Mouse (Mus musculus) heart, adult 2 months (tissue): Measurements from ENCODE around the gene Doc2g. TPM values are rescaled to one million over a fixed set of nuclear protein-coding genes. Genes with fewer than 3 reads are reported as not detected.

Experiments
- DNase-seq, 2 experiments: peaks; one replicate each; pipeline ENCODE4 v3.0.0; 2021
- H3K27ac ChIP-seq: fragments of 200-600 bp; 2 replicates; pipeline ENCODE4 v1.8.1; 2022
- H3K27me3 ChIP-seq: fragments of 200-500 bp; 2 replicates; pipeline ENCODE4 v1.6.1; 2012; ENCODE audit warnings: mild to moderate bottlenecking, low read length, inconsistent platforms, mixed read lengths; ENCODE audit not compliant: control insufficient read depth, insufficient read depth
- H3K36me3 ChIP-seq: fragments of 200-500 bp; 2 replicates; pipeline ENCODE4 v1.6.1; 2012; ENCODE audit warnings: low read length, inconsistent platforms; ENCODE audit not compliant: control insufficient read depth, insufficient read depth
- H3K4me1 ChIP-seq: fragments of 200-500 bp; 2 replicates; pipeline ENCODE4 v1.6.1; 2011; ENCODE audit warnings: low read length; ENCODE audit not compliant: control insufficient read depth, insufficient read depth
- H3K4me3 ChIP-seq: fragments of 200-600 bp; 2 replicates; pipeline ENCODE4 v1.8.1; 2022
- H3K79me2 ChIP-seq: fragments of 200-500 bp; replicated peaks from 2 replicates; pipeline ENCODE4 v1.6.1; 2012; ENCODE audit warnings: mild to moderate bottlenecking, inconsistent platforms, low read length, moderate library complexity, mixed read lengths; ENCODE audit not compliant: control insufficient read depth, insufficient read depth
- H3K9ac ChIP-seq: fragments of 200-500 bp; 2 replicates; pipeline ENCODE4 v1.6.1; 2012; ENCODE audit warnings: low read depth, mild to moderate bottlenecking, control low read depth, inconsistent platforms, low read length, mixed read lengths
- CTCF ChIP-seq: fragments of 200-600 bp; IDR thresholded peaks from 2 replicates; pipeline ENCODE4 v1.8.1; 2022; ENCODE audit warnings: antibody characterized with exemption, mild to moderate bottlenecking, moderate library complexity
- EP300 ChIP-seq: fragments of 200-500 bp; IDR thresholded peaks from 2 replicates; pipeline ENCODE4 v1.6.1; 2011; ENCODE audit warnings: low read depth, low read length, control low read depth; ENCODE audit not compliant: insufficient read depth
- POLR2A ChIP-seq: fragments of 200-500 bp; IDR thresholded peaks from 2 replicates; pipeline ENCODE4 v1.6.1; 2011; ENCODE audit warnings: mild to moderate bottlenecking, low read depth, low read length, control low read depth; ENCODE audit not compliant: insufficient read depth
- WGBS: fragments of 180-500 bp; shearing (Covaris S2); methylation state at CpG from one replicate; pipeline ENCODE4 v1.1.7; 2018; 5-methylcytosine and 5-hydroxymethylcytosine counted together
- intact Hi-C: fragments of 180-260 bp; cut with DNase I; formaldehyde crosslinking; loops from one replicate; pipeline ENCODE4 v1.15.1; 2025
- polyA plus RNA-seq: library from polyadenylated mRNA; depleted of rRNA; stranded (reverse); fragments of >200 nt; gene quantifications from 2 replicates; pipeline ENCODE4 v1.2.3, GENCODE M21; 2012; rRNA removed
- total RNA-seq, 2 experiments: library from RNA; stranded (reverse); gene quantifications; 2 replicates each; pipeline ENCODE4 v1.2.3; 2021

The Doc2g gene
- total and polyA plus RNA-seq, 3 experiments, result 193 to 597 (median 236) TPM

GRCm38 (mm10) chr19:4054613-4055012 lies 51.5 kb downstream of the Doc2g start:
- no peak overlapping the region for H3K27ac ChIP-seq
- 88% methylated on average over 5 of the region's 5 CpGs for WGBS
- H3K27me3 ChIP-seq, result no peaks in the 10 kb centered on the region
- no peaks in the 10 kb centered on the region for H3K36me3 ChIP-seq
- H3K79me2 ChIP-seq, result no peaks in the 10 kb centered on the region
- TF ChIP-seq POLR2A, result no peak
- TF ChIP-seq EP300, result no peak
- no peak for TF ChIP-seq CTCF
- intact Hi-C loops, result loop anchor here (5.0 kb wide), 1 partner anchor 173 kb away; no protein-coding TSS in a partner anchor
- no peak overlapping the region for H3K4me3 ChIP-seq
- no peak for DNase-seq
- no peaks in the 10 kb centered on the region; the same call in 1 of the 2 replicates for H3K4me1 ChIP-seq
- no peak overlapping the region for H3K9ac ChIP-seq

GRCm38 (mm10) chr19:4055216-4055946 lies 52.3 kb downstream of the Doc2g start:
- Histone ChIP-seq H3K4me3 (no peak overlapping the region), H3K4me1 (no peaks in the 10 kb centered on the region; the same call in 1 of the 2 replicates), H3K36me3 (no peaks in the 10 kb centered on the region), H3K27ac (no peak overlapping the region), H3K27me3 (no peaks in the 10 kb centered on the region), H3K79me2 (no peaks in the 10 kb centered on the region), H3K9ac (no peak overlapping the region)
- no peak for TF ChIP-seq CTCF
- no peak for TF ChIP-seq POLR2A
- no peak for TF ChIP-seq EP300
- intact Hi-C loops, result no loop called here
- DNase-seq, result no peak
- 70% methylated on average over 8 of the region's 8 CpGs for WGBS

- DNase-seq, result no peak
- intact Hi-C loops, result no loop called here
- Histone ChIP-seq H3K27ac (0 out of 2 replicates have a peak overlapping the region, but pooled peaks have one; percentile 15), H3K36me3 (no peaks in the 10 kb centered on the region), H3K9ac (no peak overlapping the region), H3K79me2 (no peaks in the 10 kb centered on the region), H3K27me3 (no peaks in the 10 kb centered on the region), H3K4me3 (no peak overlapping the region), H3K4me1 (no peaks in the 10 kb centered on the region; the same call in 1 of the 2 replicates)
- no peak for TF ChIP-seq EP300
- no peak for TF ChIP-seq CTCF
- TF ChIP-seq POLR2A, result no peak
- 54% methylated on average over 15 of the region's 15 CpGs for WGBS
Measured at GRCm38 (mm10) chr19:4055947-4056693, 53.0 kb downstream of the Doc2g start.

Other genes with a start within 250 kb of the Doc2g start
Only the 30 nearest of the 32 such genes appear.
- gene Chka, start 151.5 kb upstream of the Doc2g start, total RNA-seq, result 10 to 100 TPM; 10.7 to 12.5 TPM
- 9.5 and 14.1 TPM in 2 replicates for gene Chka, start 151.5 kb upstream of the Doc2g start, polyA plus RNA-seq
- gene Tcirg1, start 96.2 kb upstream of the Doc2g start, total RNA-seq, result 10 to 100 TPM in 1 of 2 experiments, 1 to 10 TPM in 1; 7.4 to 12.4 TPM
- gene Tcirg1, start 96.2 kb upstream of the Doc2g start, polyA plus RNA-seq, result 47.7 and 50.5 TPM in 2 replicates
- 100 to 1,000 TPM; 438 to 511 TPM for gene Ndufs8, start 90.5 kb upstream of the Doc2g start, total RNA-seq
- gene Ndufs8, start 90.5 kb upstream of the Doc2g start, polyA plus RNA-seq, result 761 and 809 TPM in 2 replicates
- 1 to 10 TPM; 1.6 to 1.7 TPM for gene Aldh3b1, start 73.5 kb upstream of the Doc2g start, total RNA-seq
- gene Aldh3b1, start 73.5 kb upstream of the Doc2g start, polyA plus RNA-seq, result 3.1 and 4.8 TPM in 2 replicates
- 10 to 100 TPM; 17.5 to 18.3 TPM for gene Unc93b1, start 68.1 kb upstream of the Doc2g start, total RNA-seq
- 38.1 and 45.5 TPM in 2 replicates for gene Unc93b1, start 68.1 kb upstream of the Doc2g start, polyA plus RNA-seq
- under 1 TPM; 0.39 to 0.61 TPM for gene Aldh3b3, start 44.7 kb upstream of the Doc2g start, total RNA-seq
- gene Aldh3b3, start 44.7 kb upstream of the Doc2g start, polyA plus RNA-seq, result 2.8 and 5.4 TPM in 2 replicates
- gene Aldh3b2, start 31.0 kb upstream of the Doc2g start, total RNA-seq, result under 1 TPM; 0.18 to 0.26 TPM
- gene Aldh3b2, start 31.0 kb upstream of the Doc2g start, polyA plus RNA-seq, result 0.91 and 1.6 TPM in 2 replicates
- gene Acy3, start 16.7 kb upstream of the Doc2g start, total RNA-seq, result 10 to 100 TPM; 21.5 to 28.0 TPM
- 68.7 and 89.9 TPM in 2 replicates for gene Acy3, start 16.7 kb upstream of the Doc2g start, polyA plus RNA-seq
- gene Tbx10, start 10.6 kb upstream of the Doc2g start, total RNA-seq, result not detected
- 0.14 TPM in 1 of 2 replicates, not detected in the other for gene Tbx10, start 10.6 kb upstream of the Doc2g start, polyA plus RNA-seq
- 100 to 1,000 TPM; 136 to 149 TPM for gene Nudt8, start 2.7 kb upstream of the Doc2g start, total RNA-seq
- gene Nudt8, start 2.7 kb upstream of the Doc2g start, polyA plus RNA-seq, result 46.4 and 61.9 TPM in 2 replicates
- gene Gm49405, start 2.7 kb upstream of the Doc2g start, total RNA-seq, result 1 to 10 TPM; 1.0 to 1.7 TPM
- 11.0 TPM in 2 replicates for gene Gm49405, start 2.7 kb upstream of the Doc2g start, polyA plus RNA-seq
- gene Ndufv1, start 9.5 kb downstream of the Doc2g start, total RNA-seq, result 1,000 to 10,000 TPM; 1,031 to 1,231 TPM
- 1,078 and 1,145 TPM in 2 replicates for gene Ndufv1, start 9.5 kb downstream of the Doc2g start, polyA plus RNA-seq
- gene Gstp1, start 34.7 kb downstream of the Doc2g start, total RNA-seq, result 100 to 1,000 TPM; 356 to 371 TPM
- gene Gstp1, start 34.7 kb downstream of the Doc2g start, polyA plus RNA-seq, result 480 and 490 TPM in 2 replicates
- 100 to 1,000 TPM; 121 to 137 TPM for gene Gstp2, start 42.7 kb downstream of the Doc2g start, total RNA-seq
- 38.3 and 58.2 TPM in 2 replicates for gene Gstp2, start 42.7 kb downstream of the Doc2g start, polyA plus RNA-seq
- gene Gstp3, start 56.3 kb downstream of the Doc2g start, total RNA-seq, result not detected
- 1.1 TPM in 1 of 2 replicates, not detected in the other for gene Gstp3, start 56.3 kb downstream of the Doc2g start, polyA plus RNA-seq
- not detected for gene Cabp2, start 78.3 kb downstream of the Doc2g start, total RNA-seq
- not detected in 2 replicates for gene Cabp2, start 78.3 kb downstream of the Doc2g start, polyA plus RNA-seq
- 10 to 100 TPM; 39.9 to 43.2 TPM for gene Cdk2ap2, start 93.9 kb downstream of the Doc2g start, total RNA-seq
- gene Cdk2ap2, start 93.9 kb downstream of the Doc2g start, polyA plus RNA-seq, result 81.3 and 85.3 TPM in 2 replicates
- gene Pitpnm1, start 96.7 kb downstream of the Doc2g start, total RNA-seq, result 10 to 100 TPM; 18.1 to 19.9 TPM
- 43.6 and 49.9 TPM in 2 replicates for gene Pitpnm1, start 96.7 kb downstream of the Doc2g start, polyA plus RNA-seq
- 10 to 100 TPM; 55.1 to 60.6 TPM for gene Aip, start 122.5 kb downstream of the Doc2g start, total RNA-seq
- gene Aip, start 122.5 kb downstream of the Doc2g start, polyA plus RNA-seq, result 69.4 and 82.1 TPM in 2 replicates
- under 1 TPM in 1 of 2 experiments, not detected in 1; 0.05 TPM for gene Gpr152, start 136.5 kb downstream of the Doc2g start, total RNA-seq
- gene Gpr152, start 136.5 kb downstream of the Doc2g start, polyA plus RNA-seq, result 0.12 TPM in 2 replicates
- not detected for gene Cabp4, start 140.7 kb downstream of the Doc2g start, total RNA-seq
- gene Cabp4, start 140.7 kb downstream of the Doc2g start, polyA plus RNA-seq, result 0.21 TPM in 1 of 2 replicates, not detected in the other
- gene Coro1b, start 145.3 kb downstream of the Doc2g start, total RNA-seq, result 10 to 100 TPM; 43.9 to 45.1 TPM
- 83.3 and 95.0 TPM in 2 replicates for gene Coro1b, start 145.3 kb downstream of the Doc2g start, polyA plus RNA-seq
- 1 to 10 TPM; 1.1 to 1.7 TPM for gene Ptprcap, start 150.3 kb downstream of the Doc2g start, total RNA-seq
- 2.2 and 6.4 TPM in 2 replicates for gene Ptprcap, start 150.3 kb downstream of the Doc2g start, polyA plus RNA-seq
- 10 to 100 TPM; 14.7 to 18.2 TPM for gene Rps6kb2, start 160.0 kb downstream of the Doc2g start, total RNA-seq
- 29.5 and 32.9 TPM in 2 replicates for gene Rps6kb2, start 160.0 kb downstream of the Doc2g start, polyA plus RNA-seq
- gene Carns1, start 172.2 kb downstream of the Doc2g start, total RNA-seq, result 10 to 100 TPM; 24.4 to 27.0 TPM
- gene Carns1, start 172.2 kb downstream of the Doc2g start, polyA plus RNA-seq, result 78.0 and 79.1 TPM in 2 replicates
- gene Tbc1d10c, start 188.0 kb downstream of the Doc2g start, total RNA-seq, result 10 to 100 TPM; 12.4 to 14.4 TPM
- gene Tbc1d10c, start 188.0 kb downstream of the Doc2g start, polyA plus RNA-seq, result 13.7 and 15.8 TPM in 2 replicates
- 100 to 1,000 TPM; 272 to 313 TPM for gene Ppp1ca, start 188.8 kb downstream of the Doc2g start, total RNA-seq
- gene Ppp1ca, start 188.8 kb downstream of the Doc2g start, polyA plus RNA-seq, result 406 and 497 TPM in 2 replicates
- gene Rad9a, start 198.3 kb downstream of the Doc2g start, total RNA-seq, result 1 to 10 TPM; 4.1 to 4.4 TPM
- gene Rad9a, start 198.3 kb downstream of the Doc2g start, polyA plus RNA-seq, result 13.5 and 13.9 TPM in 2 replicates
- 1 to 10 TPM in 1 of 2 experiments, under 1 TPM in 1; 0.55 to 1.0 TPM for gene Clcf1, start 210.9 kb downstream of the Doc2g start, total RNA-seq
- gene Clcf1, start 210.9 kb downstream of the Doc2g start, polyA plus RNA-seq, result 2.8 and 5.4 TPM in 2 replicates
- gene AC109138.7, start 211.0 kb downstream of the Doc2g start, total RNA-seq, result not detected
- gene AC109138.7, start 211.0 kb downstream of the Doc2g start, polyA plus RNA-seq, result 15.3 TPM in 1 of 2 replicates, not detected in the other